Mouse (Mus musculus) cortical plate, adult 2 months (tissue): ENCODE results near the gene Il22ra2.

Source experiments
- CTCF ChIP-seq: fragments of 200-500 bp; IDR thresholded peaks from 2 replicates; pipeline ENCODE4 v1.5.1; 2011; ENCODE audit warnings: mild to moderate bottlenecking, control low read depth, low read length; ENCODE audit not compliant: insufficient read depth; ENCODE audit errors: extremely low read depth
- POLR2A ChIP-seq: fragments of 200-500 bp; IDR thresholded peaks from 2 replicates; pipeline ENCODE4 v1.6.1; 2011; ENCODE audit warnings: mild to moderate bottlenecking, low read length, control low read depth; ENCODE audit not compliant: insufficient read depth; ENCODE audit errors: extremely low read depth

DNA sequence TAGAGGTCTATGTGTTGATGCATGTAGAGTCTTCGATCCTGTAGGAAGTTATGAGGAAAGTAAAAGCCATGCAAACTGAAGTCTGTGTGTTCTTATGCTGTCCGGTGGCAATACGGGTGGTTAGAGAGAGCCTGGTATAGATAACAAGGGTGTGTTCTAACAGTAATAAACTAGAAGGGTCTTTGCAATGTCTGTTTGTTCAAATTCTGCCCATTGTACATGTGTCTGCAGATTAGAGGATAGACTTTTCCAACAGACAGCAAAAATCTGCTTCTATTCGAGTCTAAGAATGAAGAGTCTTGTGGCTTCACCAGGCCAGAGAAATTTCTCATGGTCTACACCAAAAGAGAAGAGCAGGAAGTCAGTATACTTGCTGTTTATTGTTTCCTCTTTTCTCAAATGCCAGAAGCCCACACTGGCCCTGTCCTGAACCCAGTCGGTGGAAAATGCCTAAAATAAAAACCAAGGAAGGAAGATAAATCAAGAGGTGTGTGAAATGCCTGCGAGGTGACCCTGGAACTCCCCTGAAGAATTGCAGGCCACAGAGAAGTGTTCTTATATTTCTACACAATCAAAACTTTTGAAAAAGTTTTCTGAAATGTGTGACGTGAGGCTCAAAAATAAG, 38.9 kb upstream of the Il22ra2 start:
- no peak for TF ChIP-seq CTCF
- TF ChIP-seq POLR2A, result no peak
